Mouse (Mus musculus) stomach, postnatal 0 days (tissue): ENCODE data around the gene Prkag3.

Experiments used
- CTCF ChIP-seq: IDR thresholded peaks from 2 replicates; pipeline ENCODE4 v1.5.1; 2016; ENCODE audit warnings: antibody characterized with exemption, low read depth, mild to moderate bottlenecking, moderate library complexity
- EP300 ChIP-seq: optimal IDR thresholded peaks from 2 replicates; pipeline ENCODE3; 2016; ENCODE audit warnings: antibody characterized with exemption

DNA sequence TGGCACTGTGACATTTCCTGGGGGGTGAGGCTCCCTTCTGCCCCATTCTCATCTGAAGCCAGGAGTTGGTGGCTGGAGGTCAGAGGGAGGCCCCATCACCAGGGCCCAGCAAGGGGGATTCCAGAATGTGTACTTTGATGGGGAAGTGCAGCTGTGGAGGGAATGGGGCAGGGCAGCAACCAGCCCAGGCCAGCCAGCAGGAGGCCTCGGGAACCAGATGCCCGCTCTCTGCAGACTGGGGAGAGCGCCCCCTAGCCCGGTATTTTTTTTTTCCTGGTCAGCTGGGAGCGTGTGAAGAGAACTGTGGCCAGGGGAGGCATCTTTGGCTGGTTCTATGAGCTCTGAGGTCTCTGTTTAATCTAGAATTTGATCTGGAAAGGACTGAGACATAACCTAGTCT lies 26.8 kb upstream of the Prkag3 start:
- TF ChIP-seq CTCF: peak; percentile 64
- no peak for TF ChIP-seq EP300
